Mouse (Mus musculus) layer of hippocampus, adult 18-20 months (tissue): ENCODE data around the gene Lrmda. TPM values are rescaled to one million over a fixed set of nuclear protein-coding genes. Genes with fewer than 3 reads are reported as not detected.

Experiments used
- DNase-seq, 2 experiments: peaks; one replicate each; pipeline ENCODE4 v3.0.0; 2022; ENCODE audit warnings: low spot score in 2 of 2
- total RNA-seq, 2 experiments: library from RNA; stranded (reverse); gene quantifications; 2 replicates each; pipeline ENCODE4 v1.2.3; 2021

Lrmda gene
- total RNA-seq, 2 experiments from 2014 or later = 1.1 to 1.3 TPM

- DNase-seq = no peak
Measured at GRCm38 (mm10) chr14:22152701-22153100, 133.2 kb downstream of the Lrmda start.

GRCm38 (mm10) chr14:22154096-22154495, 134.6 kb downstream of the Lrmda start:
- no peak for DNase-seq

- DNase-seq = no peak
Measured at GRCm38 (mm10) chr14:22155034-22155433, 135.5 kb downstream of the Lrmda start.

DNA sequence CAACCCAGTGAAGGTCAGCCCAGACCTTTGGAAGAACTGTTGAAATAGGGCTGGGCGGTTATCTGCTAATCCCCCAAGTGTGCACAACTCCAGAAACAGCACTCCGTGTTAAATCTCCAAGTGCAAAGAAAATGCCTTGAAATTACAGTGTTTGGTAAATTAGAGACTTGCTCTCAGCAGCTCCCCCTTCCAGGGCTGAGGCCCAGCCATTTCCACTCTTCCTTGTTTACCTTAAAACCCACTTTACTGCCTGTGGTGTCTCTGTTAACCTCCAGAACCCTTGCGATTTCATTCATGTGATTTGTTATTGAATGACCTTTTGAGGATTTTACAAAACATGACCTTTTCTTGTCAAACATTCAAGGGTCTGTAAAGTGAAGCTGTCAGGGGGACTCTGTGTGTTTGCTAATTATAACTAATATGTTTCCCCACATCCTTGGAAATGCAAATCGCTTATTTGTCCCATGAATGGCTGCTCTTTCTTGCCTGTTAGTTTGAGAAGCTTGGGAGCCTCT, 136.1 kb downstream of the Lrmda start:
- no peak for DNase-seq

DNA sequence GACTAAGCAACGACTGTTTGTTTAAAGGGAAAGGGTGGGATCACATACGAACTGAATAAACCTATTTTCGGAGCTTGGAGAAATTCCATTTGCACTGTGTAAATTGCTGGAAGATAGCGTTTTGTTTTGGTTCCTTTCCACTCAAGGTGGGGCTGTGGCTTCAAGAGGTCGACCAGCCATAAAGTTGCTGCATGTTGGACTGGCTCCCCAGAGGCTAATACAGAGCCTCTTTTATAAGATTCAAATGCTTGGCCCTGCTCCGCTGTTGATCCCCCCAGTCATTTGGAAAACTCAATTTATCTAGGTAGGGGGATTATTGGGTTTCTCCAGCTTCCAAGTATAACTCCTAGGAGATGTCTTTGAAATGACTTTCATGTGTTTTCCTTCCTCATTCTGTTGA, 137.5 kb downstream of the Lrmda start:
- DNase-seq = no peak

DNA sequence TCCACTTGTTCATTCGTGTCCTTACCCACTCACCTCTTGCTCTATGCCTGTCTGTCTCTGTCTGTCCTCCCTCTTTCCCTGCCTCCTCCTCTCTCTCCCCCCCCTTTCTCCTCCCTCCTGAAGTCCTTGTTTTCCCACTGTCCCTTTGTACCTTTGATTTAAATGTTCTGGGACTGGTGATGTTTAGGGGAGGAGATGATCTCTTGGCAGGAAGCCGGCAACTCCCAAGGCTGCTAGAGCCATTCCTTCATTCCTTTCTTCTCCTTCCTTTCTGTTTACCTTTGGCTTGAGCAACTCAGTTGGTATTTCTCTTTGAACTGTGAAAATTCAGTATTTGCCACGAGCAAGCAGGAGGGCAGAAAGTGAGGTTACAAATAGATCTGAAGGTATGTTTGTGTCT, 141.9 kb downstream of the Lrmda start:
- no peak for DNase-seq

DNA sequence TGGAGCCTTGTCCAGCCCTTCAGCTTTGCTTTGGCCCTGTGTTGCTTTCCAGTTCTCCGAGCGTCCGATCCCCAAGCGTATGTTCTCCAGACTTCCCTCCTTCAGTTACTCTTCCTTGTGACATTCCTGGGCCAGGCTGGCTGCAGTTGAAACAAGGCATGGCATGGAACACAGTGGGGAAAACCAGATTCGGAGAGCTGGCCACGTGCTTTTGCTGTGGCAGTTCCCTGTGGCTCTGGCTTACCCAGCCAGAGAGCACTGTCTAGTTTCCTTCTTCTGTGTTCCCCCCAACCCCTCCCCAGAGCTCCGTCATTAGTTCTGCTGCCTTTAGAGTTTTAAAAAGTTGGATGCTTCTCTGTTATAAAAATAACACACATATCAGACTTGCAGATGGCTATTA, 147.8 kb downstream of the Lrmda start:
- DNase-seq = no peak

GRCm38 (mm10) chr14:22168077-22168794, 148.7 kb downstream of the Lrmda start:
- DNase-seq = no peak

DNA sequence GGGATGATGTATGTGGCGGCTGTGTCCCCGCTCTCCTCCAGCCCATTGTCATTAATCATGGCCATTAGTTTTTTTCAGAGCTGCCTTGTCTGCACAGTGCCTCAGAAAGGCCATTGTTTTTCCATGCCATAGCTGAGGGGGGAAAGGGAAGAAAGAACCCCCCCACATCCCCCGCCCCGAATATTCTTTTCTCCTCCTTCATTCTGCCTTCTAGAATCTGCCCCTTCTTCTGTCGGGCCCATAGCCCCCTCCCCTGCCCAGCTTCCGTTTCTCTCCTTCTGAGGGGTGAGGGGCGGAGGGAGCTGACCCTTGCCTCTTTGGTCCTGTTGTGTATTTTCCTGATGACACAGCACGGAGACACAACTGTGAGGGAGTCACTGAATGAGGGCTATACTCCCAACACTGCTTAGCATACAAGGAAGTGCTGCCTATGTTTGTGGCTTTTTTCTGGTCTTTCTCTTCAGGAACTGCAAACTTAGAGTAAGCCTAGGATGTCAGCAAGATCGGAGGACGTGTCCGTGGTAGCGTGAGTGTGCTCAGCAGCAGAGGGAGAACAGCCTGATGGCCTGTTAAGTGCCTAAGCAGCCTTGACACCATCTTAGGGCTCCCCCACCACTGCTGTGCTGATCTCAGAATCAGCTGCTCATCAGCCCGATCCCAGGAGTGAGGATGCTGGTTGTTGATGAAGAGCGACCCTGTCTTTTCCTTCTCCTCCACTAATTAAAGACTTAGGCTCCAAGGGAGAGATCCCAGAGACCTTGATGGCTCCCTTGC, 149.5 kb downstream of the Lrmda start:
- DNase-seq = no peak

- no peak for DNase-seq
Measured at GRCm38 (mm10) chr14:22174757-22175156, 155.2 kb downstream of the Lrmda start.

GRCm38 (mm10) chr14:22179761-22180160, 160.2 kb downstream of the Lrmda start:
- DNase-seq = peak; percentile 3 to 30

GRCm38 (mm10) chr14:22181508-22181907, 162.0 kb downstream of the Lrmda start:
- DNase-seq = no peak

DNA sequence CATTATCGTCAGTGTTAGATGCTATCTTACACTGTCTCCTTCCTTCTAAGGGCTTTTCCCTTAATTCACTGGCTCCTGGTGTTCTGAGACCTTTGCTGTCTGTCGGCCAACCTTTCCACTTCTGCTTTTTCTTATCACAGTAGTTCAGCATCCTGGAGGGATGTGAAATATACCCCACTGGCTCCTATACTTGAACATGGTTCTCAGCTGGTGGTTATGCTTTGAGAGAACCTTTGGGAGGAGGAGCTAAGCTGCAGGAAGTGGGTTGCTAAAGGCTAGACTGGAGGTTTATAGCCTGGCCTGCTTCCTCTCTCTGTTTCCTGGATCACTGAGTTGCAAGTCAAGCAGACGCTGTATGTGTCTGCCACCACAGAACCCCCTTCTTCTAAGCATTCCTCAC, 163.7 kb downstream of the Lrmda start:
- no peak for DNase-seq

- DNase-seq = no peak
Measured at GRCm38 (mm10) chr14:22185452-22185851, 165.9 kb downstream of the Lrmda start.

GRCm38 (mm10) chr14:22190111-22190510, 170.6 kb downstream of the Lrmda start:
- DNase-seq = no peak

DNA sequence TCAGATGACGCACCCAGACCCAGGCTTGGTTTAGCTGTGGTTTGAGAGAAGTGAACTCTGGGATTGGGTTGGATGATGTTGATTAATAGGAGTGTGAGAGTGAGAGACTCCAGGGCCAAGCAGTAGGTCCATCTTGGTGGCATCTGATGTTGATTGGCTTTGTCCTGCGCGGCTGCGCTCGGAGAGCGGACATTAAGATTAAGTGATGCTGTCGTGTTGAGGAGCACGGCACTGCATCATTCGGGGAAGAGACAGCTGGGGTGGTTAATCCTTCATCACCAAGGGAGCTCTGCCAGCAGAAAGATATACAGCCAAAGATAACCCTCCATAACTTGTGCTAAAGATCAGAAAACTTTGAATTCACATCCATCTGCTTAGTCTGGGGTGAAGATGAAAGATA, 172.7 kb downstream of the Lrmda start:
- no peak for DNase-seq

DNA sequence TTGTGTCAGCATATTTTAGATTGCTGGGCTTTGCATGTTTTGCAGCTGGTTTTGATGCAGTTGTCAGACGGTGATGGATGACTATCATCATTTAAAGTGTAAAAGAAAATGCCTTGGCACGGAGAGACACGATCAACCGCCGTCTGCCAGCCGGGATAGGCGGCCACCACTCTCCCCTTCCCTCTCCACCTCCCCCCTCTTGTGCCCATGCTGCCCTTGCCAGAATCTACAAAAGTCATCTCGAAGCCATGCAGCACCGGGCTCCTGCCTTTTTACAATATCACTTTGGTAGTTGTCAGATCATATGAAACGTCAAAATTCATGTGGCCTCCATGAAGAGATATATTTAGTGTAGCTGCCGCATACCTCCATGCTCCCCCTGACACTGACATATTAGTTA, 178.5 kb downstream of the Lrmda start:
- DNase-seq = no peak

DNA sequence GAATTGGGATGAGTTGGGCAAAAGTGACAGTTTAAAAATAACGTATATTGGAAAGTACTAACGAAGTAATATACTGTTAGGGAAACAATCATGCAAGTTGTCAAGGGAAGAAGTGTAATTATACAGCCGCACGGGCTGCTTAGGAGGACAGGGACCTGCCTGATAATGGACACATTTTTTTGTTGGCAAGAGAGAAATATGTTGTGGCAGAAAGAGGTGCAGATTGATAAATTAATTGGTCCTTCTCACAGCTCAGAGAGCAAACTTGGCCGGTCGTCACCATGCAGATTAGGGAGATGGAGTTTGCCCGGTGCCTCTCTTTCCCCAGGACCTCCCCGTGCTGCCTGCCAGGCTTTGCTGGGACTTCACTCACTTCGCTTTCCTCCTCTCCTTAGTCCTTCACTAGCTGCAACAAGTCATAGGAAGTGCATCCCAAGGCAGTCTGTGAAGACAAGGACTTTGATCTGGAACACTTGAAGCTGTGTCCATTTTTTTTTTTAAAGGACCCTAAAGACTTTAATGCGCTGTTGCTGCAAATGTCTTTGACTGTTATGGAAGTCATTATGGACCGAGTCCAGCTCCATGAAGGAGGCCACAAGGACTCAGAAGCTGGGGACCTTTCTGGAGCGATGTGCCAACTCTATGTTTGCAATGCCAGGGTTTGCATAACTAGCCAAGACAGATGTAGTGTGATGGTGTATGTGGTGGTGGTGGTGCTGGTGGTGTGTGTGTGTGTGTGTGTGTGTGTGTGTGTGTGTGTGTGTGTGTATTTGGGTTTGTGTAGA, 179.3 kb downstream of the Lrmda start:
- DNase-seq = no peak

DNA sequence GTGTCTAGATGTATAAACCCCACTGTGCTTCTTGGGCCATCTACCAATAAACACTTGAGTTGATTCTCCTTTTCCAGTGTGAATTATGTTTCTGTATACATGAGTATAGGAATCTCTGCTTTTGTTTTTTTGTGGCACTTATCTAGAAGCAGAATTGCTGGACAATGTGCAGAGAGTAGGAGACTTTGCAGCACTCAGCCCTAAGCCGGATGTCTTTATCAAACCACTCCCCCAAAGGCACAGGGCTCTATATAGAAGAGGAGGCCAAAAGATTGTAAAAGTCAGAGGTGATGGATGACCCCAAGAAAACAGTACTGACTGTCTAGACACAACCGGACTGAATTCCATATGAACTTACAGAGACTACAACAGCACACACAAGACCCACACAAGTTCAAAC, 182.2 kb downstream of the Lrmda start:
- DNase-seq = no peak

DNA sequence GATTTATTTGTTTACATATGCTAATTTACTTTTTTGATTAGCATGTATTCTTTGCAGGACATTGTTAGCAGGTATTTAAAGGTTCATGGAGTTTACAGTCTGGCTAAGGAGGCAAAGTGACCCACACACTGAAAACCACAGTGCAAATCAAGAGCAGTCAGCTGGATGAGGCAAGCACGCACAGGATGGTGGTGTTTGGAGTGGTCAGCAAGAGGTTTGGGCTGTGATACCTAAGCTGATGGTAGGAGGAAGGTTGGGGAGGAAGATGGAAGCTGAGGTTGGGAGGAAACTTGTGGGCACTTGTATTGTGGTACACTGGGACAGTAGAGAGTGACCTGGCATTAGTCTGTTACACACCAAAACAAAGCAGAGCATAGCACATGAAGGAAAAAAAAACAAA, 191.1 kb downstream of the Lrmda start:
- no peak for DNase-seq

GRCm38 (mm10) chr14:22218183-22218582, 198.7 kb downstream of the Lrmda start:
- DNase-seq = no peak

GRCm38 (mm10) chr14:22222038-22222437, 202.5 kb downstream of the Lrmda start:
- DNase-seq = no peak
